Mouse (Mus musculus): Measurements from ENCODE around the gene Zbtb16. TPM values are rescaled to one million over a fixed set of nuclear protein-coding genes. Genes with fewer than 3 reads are reported as not detected.

Gene Zbtb16
- polyA plus RNA-seq, 1 experiment from 2014 or later, result 0.77 TPM

GRCm38 (mm10) chr9:48655525-48656169, 180.4 kb downstream of the Zbtb16 start:
- 0 out of 2 replicates have a peak, but pooled peaks cover 5% of the 10 kb centered on the region for H3K9me3 ChIP-seq (replicated peaks)
- no peak for DNase-seq
- H3K4me2 ChIP-seq, result peak overlapping the region; percentile 39
- H3K27ac ChIP-seq, result 0 out of 2 replicates have a peak overlapping the region, but pooled peaks have one; percentile 0
- H3K27me3 ChIP-seq, result no peaks in the 10 kb centered on the region
- peak; percentile 76 for ATAC-seq (ENCODE audit: low read depth)
- no peak overlapping the region for H3K9ac ChIP-seq
- H3K4me3 ChIP-seq (replicated peaks), result no peak overlapping the region
- WGBS (ENCODE audit: insufficient replicate concordance), result 17% methylated on average over 5 of the region's 5 CpGs
- no peaks in the 10 kb centered on the region for H3K36me3 ChIP-seq
- H3K4me1 ChIP-seq (replicated peaks), result peaks cover 18% of the 10 kb centered on the region

- Histone ChIP-seq H3K27me3 (no peaks in the 10 kb centered on the region), H3K4me2 (peak overlapping the region; percentile 39), H3K4me3 (replicated peaks) (peak overlapping the region; percentile 14; the same call in 1 of the 2 replicates), H3K9ac (no peak overlapping the region), H3K27ac (no peak overlapping the region), H3K9me3 (replicated peaks) (0 out of 2 replicates have a peak, but pooled peaks cover 5% of the 10 kb centered on the region), H3K4me1 (replicated peaks) (peaks cover 27% of the 10 kb centered on the region), H3K36me3 (no peaks in the 10 kb centered on the region)
- ATAC-seq (ENCODE audit: low read depth) (no peak), DNase-seq (no peak)
- WGBS (ENCODE audit: insufficient replicate concordance), result 10% methylated on average over 8 of the region's 8 CpGs
Measured at GRCm38 (mm10) chr9:48654730-48655129, 181.3 kb downstream of the Zbtb16 start.

DNA sequence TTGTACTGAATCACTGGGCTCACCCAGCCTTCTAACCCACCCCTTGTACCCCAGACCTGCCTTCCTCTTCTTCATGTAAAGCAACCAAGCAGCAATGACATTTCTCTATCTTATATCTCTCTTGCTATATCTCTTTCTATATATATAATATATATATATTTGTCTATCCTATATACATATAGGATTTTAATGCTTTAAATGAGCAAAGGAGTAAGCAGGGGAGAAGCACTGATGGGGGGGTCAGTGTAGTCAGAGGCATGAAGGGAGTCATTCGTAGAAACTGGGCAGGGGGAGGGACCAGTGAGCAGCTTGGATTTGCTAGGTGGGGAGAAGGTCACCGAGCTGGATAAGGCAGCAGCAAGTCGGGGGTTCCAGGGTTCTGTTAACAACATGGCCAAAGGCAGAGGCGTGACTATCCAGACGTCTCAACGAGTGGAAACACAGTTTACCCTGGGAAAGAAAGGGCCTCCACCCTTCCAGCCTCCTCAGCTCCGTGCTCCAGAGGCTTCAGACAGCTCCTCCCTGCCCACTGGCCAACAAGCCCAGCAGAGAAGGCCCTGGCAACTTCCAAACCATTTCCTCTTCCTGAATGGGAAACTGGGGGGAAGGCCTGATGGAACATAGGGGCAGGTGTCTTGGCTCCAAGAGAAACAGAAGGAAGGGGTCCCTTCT, 182.5 kb downstream of the Zbtb16 start:
- Histone ChIP-seq H3K36me3 (no peaks in the 10 kb centered on the region), H3K9ac (no peak overlapping the region), H3K4me1 (replicated peaks) (peaks cover 39% of the 10 kb centered on the region), H3K9me3 (replicated peaks) (no peaks in the 10 kb centered on the region), H3K4me3 (replicated peaks) (no peak overlapping the region), H3K27me3 (peaks cover 3% of the 10 kb centered on the region), H3K27ac (no peak overlapping the region), H3K4me2 (no peak overlapping the region)
- WGBS (ENCODE audit: insufficient replicate concordance), result 63% methylated on average over 7 of the region's 7 CpGs
- DNase-seq (no peak), ATAC-seq (ENCODE audit: low read depth) (no peak)

- Histone ChIP-seq H3K9ac (no peak overlapping the region), H3K27ac (no peak overlapping the region), H3K4me2 (no peak overlapping the region), H3K27me3 (peaks cover 16% of the 10 kb centered on the region), H3K36me3 (no peaks in the 10 kb centered on the region), H3K4me3 (replicated peaks) (no peak overlapping the region), H3K9me3 (replicated peaks) (no peaks in the 10 kb centered on the region), H3K4me1 (replicated peaks) (peaks cover 44% of the 10 kb centered on the region)
- ATAC-seq (ENCODE audit: low read depth) (no peak), DNase-seq (no peak)
- 68% methylated on average over 4 of the region's 4 CpGs for WGBS (ENCODE audit: insufficient replicate concordance)
Measured at GRCm38 (mm10) chr9:48652026-48652425, 184.0 kb downstream of the Zbtb16 start.

- 63% methylated on average over 2 of the region's 2 CpGs for WGBS (ENCODE audit: insufficient replicate concordance)
- ATAC-seq (ENCODE audit: low read depth) (no peak), DNase-seq (no peak)
Measured at GRCm38 (mm10) chr9:48650846-48651245, 185.2 kb downstream of the Zbtb16 start.

GRCm38 (mm10) chr9:48649851-48650685, 186.0 kb downstream of the Zbtb16 start:
- 34% methylated on average over 17 of the region's 17 CpGs for WGBS (ENCODE audit: insufficient replicate concordance)

More at GRCm38 (mm10) chr9:48650846-48651245, 185.2 kb downstream of the Zbtb16 start:
- Histone ChIP-seq H3K36me3 (no peaks in the 10 kb centered on the region), H3K9me3 (replicated peaks) (no peaks in the 10 kb centered on the region), H3K4me1 (replicated peaks) (peaks cover 41% of the 10 kb centered on the region), H3K27me3 (peaks cover 16% of the 10 kb centered on the region), H3K27ac (no peak overlapping the region), H3K4me2 (no peak overlapping the region), H3K9ac (no peak overlapping the region), H3K4me3 (replicated peaks) (no peak overlapping the region)

DNA sequence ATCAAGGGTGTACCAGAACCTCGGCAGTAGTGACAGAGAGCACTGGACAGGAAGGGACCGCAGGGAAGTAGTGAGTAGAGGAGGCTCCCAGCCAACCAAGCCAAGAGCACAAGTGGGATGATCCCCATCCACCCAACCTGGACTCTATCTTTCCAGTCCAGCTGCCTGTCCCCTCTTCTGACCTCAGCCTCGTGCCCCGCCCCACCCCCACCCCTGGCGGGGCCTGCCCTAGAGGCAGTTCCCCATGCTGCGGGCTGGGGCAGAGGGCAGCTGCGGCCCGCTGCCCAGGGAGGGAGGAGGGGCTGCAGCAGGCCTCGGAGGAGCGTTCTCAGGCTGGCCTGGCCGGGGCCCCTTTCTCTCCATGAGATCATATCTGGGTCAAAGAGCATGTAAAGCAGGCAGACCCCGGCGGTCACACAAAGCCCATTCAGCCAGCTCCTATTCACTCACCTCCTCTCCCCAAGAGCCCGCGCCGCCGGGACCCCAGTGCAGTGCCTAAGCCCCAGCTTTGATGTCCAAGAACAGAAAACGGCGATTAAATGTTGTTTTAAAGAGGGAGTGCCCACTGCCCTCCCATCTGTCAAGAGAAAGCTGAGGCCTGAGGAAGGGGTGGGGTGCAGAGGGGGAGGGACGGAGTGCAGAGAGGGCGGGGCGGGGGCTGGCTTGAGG, 186.8 kb downstream of the Zbtb16 start:
- H3K36me3 ChIP-seq, result no peaks in the 10 kb centered on the region
- peak overlapping the region; percentile 48 for H3K4me3 ChIP-seq (replicated peaks)
- peaks cover 25% of the 10 kb centered on the region for H3K4me1 ChIP-seq (replicated peaks)
- WGBS (ENCODE audit: insufficient replicate concordance), result 2% methylated on average over 22 of the region's 22 CpGs
- H3K9ac ChIP-seq, result peak overlapping the region; percentile 53
- ATAC-seq (ENCODE audit: low read depth) (peak; percentile 80), DNase-seq (peak; percentile 37)
- peak overlapping the region; percentile 14; the same call in 1 of the 2 replicates for H3K27ac ChIP-seq
- peaks cover 16% of the 10 kb centered on the region for H3K27me3 ChIP-seq
- H3K9me3 ChIP-seq (replicated peaks), result peaks cover 4% of the 10 kb centered on the region
- H3K4me2 ChIP-seq, result peak overlapping the region; percentile 80

More at GRCm38 (mm10) chr9:48649851-48650685, 186.0 kb downstream of the Zbtb16 start:
- Histone ChIP-seq H3K9ac (peak overlapping the region; percentile 53), H3K36me3 (no peaks in the 10 kb centered on the region), H3K27ac (no peak overlapping the region), H3K27me3 (peaks cover 16% of the 10 kb centered on the region), H3K9me3 (replicated peaks) (no peaks in the 10 kb centered on the region), H3K4me1 (replicated peaks) (peaks cover 33% of the 10 kb centered on the region), H3K4me2 (peak overlapping the region; percentile 80), H3K4me3 (replicated peaks) (peak overlapping the region; percentile 48)
- no peak for DNase-seq
- peak; percentile 29; the same call in 1 of the 2 replicates for ATAC-seq (ENCODE audit: low read depth)

DNA sequence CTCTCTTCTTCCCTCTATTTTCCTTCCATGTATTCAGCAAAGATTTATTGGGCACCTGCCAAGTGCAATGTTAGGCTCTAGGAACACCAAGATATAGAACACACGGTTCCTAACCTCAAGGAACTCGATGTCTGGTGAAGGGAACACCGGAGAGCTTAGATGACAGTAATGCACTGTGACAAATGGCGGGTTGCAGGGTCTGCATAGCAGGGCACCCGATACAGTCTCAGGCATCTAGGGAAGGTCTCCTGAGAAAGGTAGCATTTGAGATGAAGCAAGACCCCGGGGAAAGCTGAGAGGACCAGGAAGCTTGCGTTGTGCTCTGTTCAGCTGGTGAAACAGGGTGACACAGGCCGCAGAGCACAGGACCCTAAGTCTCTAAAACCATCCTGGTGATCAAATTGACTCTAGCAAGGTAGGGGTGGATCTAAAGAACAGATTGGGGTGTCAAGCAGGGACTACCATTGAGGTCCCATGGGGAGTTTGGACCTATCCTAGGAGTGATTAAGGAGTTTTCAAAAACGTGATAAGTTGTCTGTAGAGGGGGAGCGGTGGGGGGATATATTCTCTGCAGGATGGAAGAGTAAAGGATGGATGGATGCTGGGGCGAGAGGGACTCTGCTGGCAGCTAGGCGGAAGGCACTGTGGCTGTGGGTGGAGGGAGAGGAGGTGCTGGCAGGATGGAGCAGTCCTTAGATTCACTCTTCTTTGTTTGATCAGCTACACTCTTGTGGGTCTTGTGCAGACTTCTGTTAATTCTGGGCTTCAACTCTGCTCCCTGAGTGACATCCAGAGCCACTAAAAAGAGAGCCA, 187.5 kb downstream of the Zbtb16 start:
- peak overlapping the region; percentile 80 for H3K4me2 ChIP-seq
- no peaks in the 10 kb centered on the region for H3K36me3 ChIP-seq
- 53% methylated on average over 12 of the region's 12 CpGs for WGBS (ENCODE audit: insufficient replicate concordance)
- H3K9ac ChIP-seq, result no peak overlapping the region
- no peak for DNase-seq
- peaks cover 7% of the 10 kb centered on the region for H3K9me3 ChIP-seq (replicated peaks)
- H3K4me3 ChIP-seq (replicated peaks), result 0 out of 2 replicates have a peak overlapping the region, but pooled peaks have one; percentile 48
- H3K4me1 ChIP-seq (replicated peaks), result peaks cover 25% of the 10 kb centered on the region
- peak; percentile 26; the same call in 1 of the 2 replicates for ATAC-seq (ENCODE audit: low read depth)
- H3K27me3 ChIP-seq, result peaks cover 16% of the 10 kb centered on the region
- no peak overlapping the region for H3K27ac ChIP-seq

- Histone ChIP-seq H3K36me3 (no peaks in the 10 kb centered on the region), H3K4me2 (no peak overlapping the region), H3K27me3 (peaks cover 16% of the 10 kb centered on the region), H3K4me3 (replicated peaks) (no peak overlapping the region), H3K4me1 (replicated peaks) (peaks cover 25% of the 10 kb centered on the region), H3K9ac (no peak overlapping the region), H3K9me3 (replicated peaks) (peaks cover 7% of the 10 kb centered on the region), H3K27ac (no peak overlapping the region)
- DNase-seq (no peak), ATAC-seq (ENCODE audit: low read depth) (no peak)
- WGBS (ENCODE audit: insufficient replicate concordance), result 55% methylated on average over 10 of the region's 10 CpGs
Measured at GRCm38 (mm10) chr9:48647648-48648284, 188.3 kb downstream of the Zbtb16 start.
